Comparison of ENCODE assay signal across 16 mouse cellular contexts in genomic region chr5:103472670-103473069, GRCm38 (mm10).
"Had no signal": no experiment of that assay in that cellular context is flagged by ENCODE, and none has a peak within 500 bp of the region (broad histone marks: within the 10 kb centered on the region; RNA-seq: fewer than 3 reads in every experiment).

No protein-coding gene starts in this region.

- H3K36me3 ChIP-seq: limb, embryonic 12.5 days; liver, embryonic 15.5 days; neural tube, embryonic 15.5 days had no signal

- H3K27me3 ChIP-seq: limb, embryonic 12.5 days; liver, embryonic 15.5 days; neural tube, embryonic 15.5 days had no signal

- H3K4me1 ChIP-seq: limb, embryonic 12.5 days; liver, embryonic 15.5 days; midbrain, embryonic 10.5 days; neural tube, embryonic 15.5 days had no signal

- DNase-seq: kidney, adult 8-10 months; kidney, postnatal 25 days; layer of hippocampus, postnatal 36 days; liver; lung, adult 2 months; lung, postnatal 4 days; midbrain, embryonic 14.5 days; right cerebral cortex, adult 18-20 months; thymus, adult 18-20 months; thymus, postnatal 14 days had no signal

- H3K9ac ChIP-seq: limb, embryonic 12.5 days; liver, embryonic 15.5 days; neural tube, embryonic 15.5 days had no signal

- H3K27ac ChIP-seq: limb, embryonic 12.5 days; liver, embryonic 15.5 days; midbrain, embryonic 10.5 days; neural tube, embryonic 15.5 days had no signal

- H3K4me2 ChIP-seq: limb, embryonic 12.5 days; liver, embryonic 15.5 days; neural tube, embryonic 15.5 days had no signal

- ATAC-seq: lung, postnatal 0 days had no signal

- H3K9me3 ChIP-seq: limb, embryonic 12.5 days; liver, embryonic 15.5 days; midbrain, embryonic 10.5 days; neural tube, embryonic 15.5 days had no signal

- H3K4me3 ChIP-seq: limb, embryonic 12.5 days; liver, embryonic 15.5 days; midbrain, embryonic 10.5 days; myocyte; neural tube, embryonic 15.5 days had no signal
